Comparison of ENCODE assay signal across 9 mouse cellular contexts in the genomic region with DNA sequence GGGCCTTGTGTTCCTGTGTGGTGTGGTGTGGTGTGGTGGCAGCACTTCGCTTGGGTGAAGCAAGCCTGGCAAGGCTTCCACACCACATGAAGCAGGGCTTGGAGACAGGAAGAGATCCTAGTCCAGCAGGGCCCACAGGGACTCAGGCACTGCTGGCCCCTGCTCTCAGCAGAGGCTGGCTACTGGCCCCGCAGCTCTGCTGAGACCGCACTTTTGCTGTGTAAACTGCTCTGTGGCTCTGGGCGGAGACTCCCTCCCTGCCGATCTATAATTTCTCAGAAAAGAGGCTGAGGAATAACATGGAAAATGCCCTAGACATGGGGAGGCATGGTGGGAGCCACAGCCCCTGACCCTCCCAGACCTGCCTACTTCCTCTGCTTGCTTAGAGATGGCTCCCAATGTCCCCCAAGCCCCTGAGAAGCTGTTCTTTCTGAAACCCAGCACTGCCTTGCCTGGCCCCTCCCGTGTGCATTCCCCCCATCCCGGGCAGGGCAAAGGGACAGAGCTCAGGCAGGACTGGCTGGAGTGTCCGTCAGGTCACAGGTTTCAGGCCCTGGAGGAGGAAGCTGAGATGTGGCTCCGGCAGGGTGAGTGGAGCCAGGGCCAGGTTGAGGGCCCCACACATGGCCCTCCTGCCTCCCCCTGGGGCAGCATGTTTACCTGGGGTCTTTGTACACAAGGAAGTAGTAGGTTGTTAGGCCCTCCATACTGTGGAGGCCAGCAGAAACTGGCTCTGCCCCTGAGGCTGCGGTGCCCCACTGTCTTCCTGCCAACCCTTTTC. TPM values are rescaled to one million over a fixed set of nuclear protein-coding genes. Genes with fewer than 3 reads are reported as not detected.
DNase-seq lines count a peak whose midpoint lies in the region; ATAC-seq and TF ChIP-seq lines count a peak whose summit lies in the region.
"Had no signal": no experiment of that assay in that cellular context is flagged by ENCODE, and none has a peak within 500 bp of the region (broad histone marks: within the 10 kb centered on the region; RNA-seq: fewer than 3 reads in every experiment).

No protein-coding gene starts in this region.

- no peak overlapping the region for H3K9ac ChIP-seq in heart, embryonic 11.5 days (ENCODE audit: low read depth, low read length)
- peak overlapping the region; percentile 67 for H3K9ac ChIP-seq in ES-E14 (ENCODE audit: insufficient read depth, low read depth, low read length, poor library complexity, severe bottlenecking)
- 0 out of 2 replicates have a peak overlapping the region, but pooled peaks have one; percentile 28 for H3K9ac ChIP-seq in heart, postnatal 0 days (replicated peaks; ENCODE audit: low read depth, low read length)
- peak overlapping the region; percentile 39 for H3K9ac ChIP-seq in limb, embryonic 13.5 days

- no peak overlapping the region for H3K4me3 ChIP-seq in heart, embryonic 11.5 days (ENCODE audit: low read depth, low read length)
- peak overlapping the region; percentile 16 to 33 for H3K4me3 ChIP-seq in ES-E14 (ENCODE audit: insufficient read depth in 1 of 2, low read depth in 1 of 2, low read length in 2 of 2, poor library complexity in 1 of 2, severe bottlenecking in 1 of 2)
- no peak overlapping the region for H3K4me3 ChIP-seq in heart, postnatal 0 days (ENCODE audit: low read depth, low read length)
- no peak overlapping the region for H3K4me3 ChIP-seq in limb, embryonic 13.5 days

- H3K4me1 ChIP-seq in heart, embryonic 11.5 days (ENCODE audit: control insufficient read depth, insufficient read depth, low read length): no peaks in the 10 kb centered on the region
- peaks cover 5 to 26% of the 10 kb centered on the region in 2 experiments; a peak in 2 of 4 replicates for H3K4me1 ChIP-seq in ES-E14 (ENCODE audit: control insufficient read depth in 2 of 2, insufficient read depth in 2 of 2, low read length in 2 of 2, poor library complexity in 1 of 2)
- H3K4me1 ChIP-seq in heart, postnatal 0 days (ENCODE audit: control insufficient read depth, insufficient read depth): no peaks in the 10 kb centered on the region
- H3K4me1 ChIP-seq in limb, embryonic 13.5 days: 0 out of 2 replicates have a peak, but pooled peaks cover 6% of the 10 kb centered on the region

- intact Hi-C loops in heart, postnatal 36 days (cut with DNase I): no loop called here

- H3K4me2 ChIP-seq in heart, embryonic 11.5 days: no peak overlapping the region
- no peak overlapping the region for H3K4me2 ChIP-seq in heart, postnatal 0 days (ENCODE audit: low read depth, low read length)
- H3K4me2 ChIP-seq in limb, embryonic 13.5 days (replicated peaks): no peak overlapping the region

- 63% methylated on average over 10 of the region's 10 CpGs for WGBS in heart, embryonic 11.5 days (ENCODE audit: insufficient replicate concordance)
- WGBS in heart, postnatal 0 days: 56% methylated on average over 10 of the region's 10 CpGs
- WGBS in limb, embryonic 13.5 days: 51% methylated on average over 10 of the region's 10 CpGs

- no peak overlapping the region for H3K27ac ChIP-seq in heart, embryonic 11.5 days (ENCODE audit: low read depth, low read length)
- H3K27ac ChIP-seq in ES-E14 (ENCODE audit: insufficient read depth, low read depth, low read length, poor library complexity, severe bottlenecking): peak overlapping the region; percentile 49; the same call in 1 of the 2 replicates
- no peak overlapping the region for H3K27ac ChIP-seq in heart, postnatal 0 days (ENCODE audit: low read depth)
- H3K27ac ChIP-seq in limb, embryonic 13.5 days: no peak overlapping the region

- in situ Hi-C loops in ES-E14 (cut with MboI; ENCODE audit: low sequenced_read_pairs in 2 of 2, unreplicated experiment in 2 of 2): no loop called here

- DNase-seq in heart, postnatal 36 days: no peak
- DNase-seq in ES-E14 (ENCODE audit: low read depth, low spot score): no peak
- no peak for DNase-seq in heart, postnatal 0 days (ENCODE audit: low spot score)
- DNase-seq in natural killer cell, adult 2 months (ENCODE audit: low spot score in 2 of 2): no peak
- DNase-seq in left cerebral cortex, adult 8-10 months (ENCODE audit: low spot score in 2 of 2): no peak
- no peak for DNase-seq in embryo, embryonic 11 days

- H3K9me3 ChIP-seq in heart, embryonic 11.5 days (replicated peaks; ENCODE audit: control insufficient read depth, low read length): no peaks in the 10 kb centered on the region
- H3K9me3 ChIP-seq in ES-E14 (ENCODE audit: control insufficient read depth, insufficient read depth, low read depth, low read length): no peaks in the 10 kb centered on the region
- H3K9me3 ChIP-seq in heart, postnatal 0 days (replicated peaks; ENCODE audit: control insufficient read depth, low read length): no peaks in the 10 kb centered on the region
- H3K9me3 ChIP-seq in limb, embryonic 13.5 days: no peaks in the 10 kb centered on the region

- no peak for TF ChIP-seq EP300 in heart, postnatal 0 days (IDR thresholded peaks at IDR 0.05; ENCODE audit: low read depth)

- no peak for TF ChIP-seq CTCF in heart, postnatal 0 days (IDR thresholded peaks at IDR 0.05; ENCODE audit: low read depth)

- H3K36me3 ChIP-seq in heart, embryonic 11.5 days (ENCODE audit: control insufficient read depth, insufficient read depth, low read length): peaks cover under 1% of the 10 kb centered on the region; the same call in 1 of the 2 replicates
- peaks cover under 1% of the 10 kb centered on the region; the same call in 1 of the 2 replicates for H3K36me3 ChIP-seq in ES-E14 (ENCODE audit: control insufficient read depth, insufficient read depth, low read length, poor library complexity, severe bottlenecking)
- no peaks in the 10 kb centered on the region for H3K36me3 ChIP-seq in heart, postnatal 0 days (replicated peaks; ENCODE audit: control insufficient read depth, insufficient read depth, low read length)
- H3K36me3 ChIP-seq in limb, embryonic 13.5 days: no peaks in the 10 kb centered on the region

- 0 out of 2 replicates have a peak, but pooled peaks have one; percentile 31 for ATAC-seq in heart, embryonic 11.5 days (replicated peaks; ENCODE audit: insufficient number of reproducible peaks, low FRiP score, low TSS enrichment)
- ATAC-seq in heart, postnatal 0 days (ENCODE audit: insufficient read depth, low read depth): no peak
- no peak for ATAC-seq in limb, embryonic 13.5 days (ENCODE audit: low FRiP score, low read depth)

- no peaks in the 10 kb centered on the region for H3K27me3 ChIP-seq in heart, embryonic 11.5 days (ENCODE audit: control insufficient read depth, insufficient read depth, low read length)
- no peaks in the 10 kb centered on the region for H3K27me3 ChIP-seq in heart, postnatal 0 days (ENCODE audit: control insufficient read depth, insufficient read depth, low read length)
- no peaks in the 10 kb centered on the region for H3K27me3 ChIP-seq in limb, embryonic 13.5 days

TF ChIP-seq in ES-E14, 5 proteins besides CTCF, POLR2A, EP300 and RAD21 (continues in another document):
- TF ChIP-seq MAFK (IDR thresholded peaks at IDR 0.05; ENCODE audit: insufficient read depth, low read depth, low read length) (no peak), HCFC1 (IDR thresholded peaks at IDR 0.05; ENCODE audit: borderline replicate concordance, insufficient read depth, low read length) (no peak), ZNF384 (IDR thresholded peaks at IDR 0.05; ENCODE audit: low read depth, low read length) (no peak), CHD2 (IDR thresholded peaks at IDR 0.05; ENCODE audit: low read depth, low read length) (no peak)

RNA-seq across cellular contexts. Expression of a gene that starts 8.6 kb away (rescaled TPM):
- polyA plus RNA-seq in heart, embryonic 11.5 days (2014; fragmentation: Nextera tagmentation; extraction: Ambion mirVana): 42.3 and 43.3 TPM in 2 replicates
- 10 to 100 TPM; 20.0 to 22.4 TPM for total RNA-seq in heart, postnatal 36 days (2021)
- 85.8 and 118 TPM in 2 replicates for total RNA-seq in ES-E14 (2012; rRNA removed)
- 36.6 and 44.9 TPM in 2 replicates for total RNA-seq in heart, postnatal 0 days (2014; rRNA removed; ENCODE audit: low replicate concordance)
- polyA plus RNA-seq in heart, postnatal 0 days (2015; fragmentation: Nextera tagmentation; extraction: Ambion mirVana): 29.8 and 31.3 TPM in 2 replicates
- polyA plus RNA-seq in limb, embryonic 13.5 days (2015; fragmentation: Nextera tagmentation; extraction: Ambion mirVana): 49.6 and 49.8 TPM in 2 replicates
- 10 to 100 TPM; 28.1 to 33.7 (median 32.0) TPM for total RNA-seq in left cerebral cortex, adult 8-10 months (2022)

RNA-seq across cellular contexts. Expression of a gene that starts 8.9 kb away (rescaled TPM):
- polyA plus RNA-seq in heart, embryonic 11.5 days (2014; fragmentation: Nextera tagmentation; extraction: Ambion mirVana): 25.2 and 26.5 TPM in 2 replicates
- 10 to 100 TPM; 26.3 to 28.0 TPM for total RNA-seq in heart, postnatal 36 days (2021)
- total RNA-seq in ES-E14 (2012; rRNA removed): 34.2 and 37.1 TPM in 2 replicates
- total RNA-seq in heart, postnatal 0 days (2014; rRNA removed; ENCODE audit: low replicate concordance): 53.2 and 74.6 TPM in 2 replicates
- polyA plus RNA-seq in heart, postnatal 0 days (2015; fragmentation: Nextera tagmentation; extraction: Ambion mirVana): 35.8 and 40.2 TPM in 2 replicates
- polyA plus RNA-seq in limb, embryonic 13.5 days (2015; fragmentation: Nextera tagmentation; extraction: Ambion mirVana): 38.5 and 40.0 TPM in 2 replicates
- total RNA-seq in left cerebral cortex, adult 8-10 months (2022): 10 to 100 TPM; 51.6 to 57.5 (median 55.3) TPM

RNA-seq across cellular contexts. Expression of a gene that starts 11.7 kb away (rescaled TPM):
- polyA plus RNA-seq in heart, embryonic 11.5 days (2014; fragmentation: Nextera tagmentation; extraction: Ambion mirVana): 0.14 TPM in 1 of 2 replicates, not detected in the other
- 1 to 10 TPM; 7.7 to 8.8 TPM for total RNA-seq in heart, postnatal 36 days (2021)
- 2.5 and 5.8 TPM in 2 replicates for total RNA-seq in ES-E14 (2012; rRNA removed)
- 1.7 TPM in 2 replicates for total RNA-seq in heart, postnatal 0 days (2014; rRNA removed; ENCODE audit: low replicate concordance)
- polyA plus RNA-seq in heart, postnatal 0 days (2015; fragmentation: Nextera tagmentation; extraction: Ambion mirVana): 0.44 and 0.53 TPM in 2 replicates
- 0.26 and 0.50 TPM in 2 replicates for polyA plus RNA-seq in limb, embryonic 13.5 days (2015; fragmentation: Nextera tagmentation; extraction: Ambion mirVana)
- under 1 TPM in 2 of 4 experiments, not detected in 2; 0.17 to 0.25 TPM for total RNA-seq in left cerebral cortex, adult 8-10 months (2022)
- total RNA-seq: common myeloid progenitor, adult 5-6 weeks had no signal

RNA-seq across cellular contexts. Expression of a gene that starts 17.4 kb away (rescaled TPM):
- 15.3 and 19.3 TPM in 2 replicates for polyA plus RNA-seq in heart, embryonic 11.5 days (2014; fragmentation: Nextera tagmentation; extraction: Ambion mirVana)
- total RNA-seq in heart, postnatal 36 days (2021): 10 to 100 TPM; 18.8 to 19.0 TPM
- 21.8 and 33.7 TPM in 2 replicates for total RNA-seq in ES-E14 (2012; rRNA removed)
- 23.6 and 28.2 TPM in 2 replicates for total RNA-seq in heart, postnatal 0 days (2014; rRNA removed; ENCODE audit: low replicate concordance)
- 14.8 and 15.5 TPM in 2 replicates for polyA plus RNA-seq in heart, postnatal 0 days (2015; fragmentation: Nextera tagmentation; extraction: Ambion mirVana)
- 33.9 and 35.6 TPM in 2 replicates for polyA plus RNA-seq in limb, embryonic 13.5 days (2015; fragmentation: Nextera tagmentation; extraction: Ambion mirVana)
- 10 to 100 TPM; 44.3 to 57.5 (median 48.6) TPM for total RNA-seq in left cerebral cortex, adult 8-10 months (2022)

RNA-seq across cellular contexts. Expression of a gene that starts 17.4 kb away (rescaled TPM):
- 85.6 and 92.1 TPM in 2 replicates for polyA plus RNA-seq in heart, embryonic 11.5 days (2014; fragmentation: Nextera tagmentation; extraction: Ambion mirVana)
- total RNA-seq in heart, postnatal 36 days (2021): 100 to 1,000 TPM; 103 to 113 TPM
- total RNA-seq in ES-E14 (2012; rRNA removed): 36.1 and 39.6 TPM in 2 replicates
- total RNA-seq in heart, postnatal 0 days (2014; rRNA removed; ENCODE audit: low replicate concordance): 64.0 and 76.7 TPM in 2 replicates
- polyA plus RNA-seq in heart, postnatal 0 days (2015; fragmentation: Nextera tagmentation; extraction: Ambion mirVana): 135 and 147 TPM in 2 replicates
- polyA plus RNA-seq in limb, embryonic 13.5 days (2015; fragmentation: Nextera tagmentation; extraction: Ambion mirVana): 80.4 and 83.3 TPM in 2 replicates
- 10 to 100 TPM; 65.0 to 73.3 (median 69.1) TPM for total RNA-seq in left cerebral cortex, adult 8-10 months (2022)

Comparison
In these comparisons a context has a peak if more than half of its experiments do, and no peak if none do; other contexts are left out.
1. H3K4me3 ChIP-seq: peak in ES-E14 (2 of 2); none in heart, embryonic 11.5 days (single experiment), heart, postnatal 0 days (single experiment) and limb, embryonic 13.5 days (single experiment).